Mouse (Mus musculus) ovary, postnatal 10 days (tissue): ENCODE results near the gene Ndufaf3.

Source experiments
- DNase-seq: peaks from one replicate; pipeline ENCODE4 v3.0.0; 2022; ENCODE audit warnings: low spot score

Gene Ndufaf3

GRCm38 (mm10) chr9:108572321-108572720 is 5.1 kb upstream of the Ndufaf3 start:
- no peak for DNase-seq

GRCm38 (mm10) chr9:108571401-108571973 is 4.3 kb upstream of the Ndufaf3 start:
- no peak for DNase-seq

- peak; percentile 56 for DNase-seq
These were observed 3.1 kb upstream of the Ndufaf3 start for GRCm38 (mm10) chr9:108570207-108570896.

GRCm38 (mm10) chr9:108569381-108570206 is 2.4 kb upstream of the Ndufaf3 start, which contains the start of gene Dalrd3:
Dalrd3 (plus strand) TSS chr9:108569886.
- peak; percentile 59 for DNase-seq

DNA sequence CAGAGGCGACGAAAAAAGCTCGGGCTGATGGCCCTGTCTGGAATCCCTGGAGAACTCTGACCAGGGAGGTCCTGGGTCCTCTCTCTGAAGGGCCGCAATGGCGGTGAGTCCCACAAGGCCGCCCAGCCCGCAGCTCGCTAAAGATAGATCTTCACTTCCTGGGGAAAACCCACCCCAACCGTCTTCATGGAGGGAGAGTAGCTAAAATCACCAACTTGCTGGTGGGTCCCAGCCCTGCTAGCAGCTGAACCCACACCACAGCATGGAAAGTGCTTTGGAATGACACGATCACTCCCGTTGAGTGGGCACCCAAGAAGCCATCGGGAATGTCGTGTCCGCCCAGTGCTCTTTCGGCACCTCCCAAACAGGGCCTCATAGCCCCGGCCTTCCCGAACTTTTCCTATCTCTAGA is 1.3 kb upstream of the Ndufaf3 start:
- DNase-seq, result no peak

- no peak for DNase-seq
These were observed 741 bp upstream of the Ndufaf3 start for GRCm38 (mm10) chr9:108567931-108568419.

DNA sequence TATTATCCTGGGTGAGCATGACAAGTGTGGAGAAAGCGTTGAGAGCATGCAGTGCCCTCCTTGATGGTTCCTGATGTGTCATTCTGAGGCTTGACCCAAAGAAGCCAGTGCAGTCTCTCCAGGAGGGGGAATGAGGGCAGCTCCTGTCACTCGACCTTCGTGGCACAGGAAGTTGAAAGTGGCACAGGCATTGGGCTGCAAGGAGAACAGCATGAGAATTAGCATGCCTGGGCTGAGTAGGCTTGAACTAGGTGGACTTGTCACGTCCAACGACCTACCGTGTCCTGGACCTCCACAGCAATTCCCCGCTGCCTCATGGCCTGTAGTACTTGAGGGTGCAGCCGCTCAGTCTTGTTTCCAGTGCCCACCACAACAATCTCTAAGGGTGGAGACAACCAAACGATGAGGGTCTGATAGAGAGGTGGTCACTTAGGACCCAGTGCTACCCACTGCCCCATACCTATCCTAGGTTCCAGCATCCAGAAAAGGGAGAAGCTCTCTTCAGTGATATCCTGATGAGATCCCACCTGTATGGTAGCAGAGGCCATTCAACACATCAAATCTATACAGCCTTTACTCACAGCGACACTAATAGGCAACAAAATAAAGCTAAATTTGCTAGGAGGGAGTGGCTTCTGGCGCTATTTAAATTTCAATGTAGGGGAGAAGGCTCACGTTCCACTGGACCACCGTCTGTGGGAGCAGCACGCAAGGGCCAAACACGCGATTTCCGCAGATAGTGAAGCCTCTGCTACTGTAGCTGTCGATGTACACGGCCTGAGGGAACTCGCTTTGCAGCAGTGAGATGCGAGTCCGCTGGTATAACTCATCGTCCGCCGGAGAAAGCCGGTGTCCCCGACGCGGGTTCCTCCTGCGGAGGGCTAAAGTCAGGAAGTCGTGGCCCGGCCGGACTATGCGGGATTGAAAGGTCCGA is 1.1 kb downstream of the Ndufaf3 start:
- DNase-seq, result peak; percentile 45

DNA sequence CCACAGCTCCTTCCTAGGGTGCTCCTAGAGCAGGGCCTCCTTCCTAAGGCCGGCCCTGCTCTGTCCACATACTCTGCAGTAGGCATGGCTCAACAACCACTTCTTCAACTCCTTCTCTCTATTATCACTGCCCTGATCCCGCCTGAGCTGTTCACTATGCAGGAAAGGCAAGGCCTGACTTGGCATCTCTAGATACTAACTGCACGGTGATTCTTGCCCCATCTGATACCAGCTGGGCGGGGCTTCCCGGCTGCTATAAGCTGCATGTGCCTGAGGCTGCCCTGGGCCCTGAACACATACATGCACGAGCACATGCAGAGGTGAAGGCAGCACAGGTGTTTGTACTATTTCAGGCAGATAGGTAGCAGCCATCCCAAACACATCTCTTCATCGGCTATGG is 3.1 kb downstream of the Ndufaf3 start:
- DNase-seq, result no peak

DNA sequence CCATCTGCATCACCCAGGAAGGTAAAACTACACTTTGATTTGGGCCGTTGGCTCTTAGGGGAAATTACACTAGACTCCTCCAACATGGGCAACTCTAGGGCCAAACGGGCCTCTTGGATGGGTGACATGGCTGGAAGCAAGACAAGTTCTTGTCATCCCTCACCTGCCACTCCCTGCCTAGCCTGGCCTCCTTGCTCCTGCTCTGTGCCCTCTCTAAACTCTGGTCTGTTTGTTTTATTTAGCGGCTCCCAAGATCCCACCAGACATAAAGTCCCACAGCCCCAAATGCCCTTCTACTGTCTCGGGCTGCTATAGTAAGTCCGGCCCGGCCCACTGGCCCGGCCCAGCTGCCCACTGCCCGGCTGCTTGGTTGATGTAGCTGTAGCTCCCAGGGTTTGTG is 3.6 kb downstream of the Ndufaf3 start:
- no peak for DNase-seq

DNA sequence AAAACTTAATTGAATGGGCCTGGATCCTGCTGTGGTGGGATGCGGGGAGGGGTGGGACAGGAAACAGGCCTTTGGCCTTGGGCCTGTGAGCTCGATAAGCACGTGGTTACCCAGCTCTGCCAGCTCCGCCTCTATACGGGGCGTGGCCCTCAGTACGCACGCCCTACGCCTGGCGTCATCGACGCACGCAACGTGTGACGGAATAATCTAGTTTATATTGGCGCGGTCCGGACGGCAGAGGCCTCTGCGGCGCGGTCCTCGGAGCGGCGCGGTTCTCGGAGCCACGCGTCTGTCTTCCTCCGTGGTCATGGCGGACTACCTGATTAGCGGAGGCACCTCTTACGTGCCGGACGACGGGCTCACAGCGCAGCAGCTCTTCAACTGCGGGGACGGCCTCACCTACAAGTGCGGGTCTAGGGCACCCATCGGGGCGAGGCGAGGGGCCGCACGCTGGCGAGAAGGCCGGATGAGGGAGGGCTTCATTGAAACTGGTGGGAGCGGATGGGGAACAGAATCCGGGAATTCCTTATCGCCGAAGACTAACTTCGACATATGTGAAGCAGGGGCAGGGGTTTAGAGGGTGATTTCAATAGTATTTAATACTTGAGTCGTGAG is 6.9 kb downstream of the Ndufaf3 start, which contains the start of gene Impdh2:
TSS of gene Impdh2 (plus strand) at position 60 of the 615 bp plus-strand sequence.
- peak; percentile 78 for DNase-seq

- DNase-seq, result no peak
These were observed 8.1 kb downstream of the Ndufaf3 start for GRCm38 (mm10) chr9:108559169-108559568.

DNA sequence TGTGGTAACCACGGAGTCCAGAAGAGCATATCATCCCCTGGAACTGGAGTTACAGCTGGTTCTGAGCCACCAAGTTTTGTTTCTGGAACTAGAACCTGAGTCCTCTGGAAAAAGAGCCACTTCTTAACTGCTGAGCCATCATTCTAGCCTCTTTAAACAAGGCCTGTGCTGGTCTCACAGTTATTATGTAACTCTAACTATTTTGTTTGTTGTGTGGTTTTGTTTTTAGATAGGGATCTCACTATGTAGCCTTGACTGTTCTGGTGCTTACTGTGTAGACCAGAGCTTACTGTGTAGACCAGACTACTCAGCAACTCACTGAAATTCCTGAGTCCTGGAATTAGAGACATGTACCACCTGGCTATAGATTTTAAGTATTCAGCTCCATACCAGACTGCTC is 20.4 kb downstream of the Ndufaf3 start:
- no peak for DNase-seq

GRCm38 (mm10) chr9:108545986-108546385 is 21.2 kb downstream of the Ndufaf3 start:
- DNase-seq, result no peak

GRCm38 (mm10) chr9:108540846-108541245 is 26.4 kb downstream of the Ndufaf3 start:
- DNase-seq, result no peak

DNA sequence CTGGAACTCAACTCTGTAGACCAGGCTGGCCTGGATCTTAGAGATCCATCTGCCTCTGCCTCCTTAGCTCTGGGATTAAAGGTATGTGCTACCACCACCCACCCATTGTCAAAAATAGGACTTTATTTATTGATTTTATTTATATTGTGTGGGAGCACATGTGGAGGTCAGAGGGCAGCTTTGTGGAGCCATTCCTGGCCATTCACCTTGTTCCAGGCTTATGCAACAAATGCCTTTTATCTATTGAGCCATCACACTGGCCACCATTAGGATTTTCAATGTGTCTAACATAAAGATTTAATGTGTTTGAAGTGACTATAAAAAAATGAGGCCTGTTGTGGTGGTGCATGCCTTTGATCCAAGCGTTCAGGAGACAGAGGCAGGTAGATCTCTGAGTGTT is 35.7 kb downstream of the Ndufaf3 start:
- no peak for DNase-seq

DNA sequence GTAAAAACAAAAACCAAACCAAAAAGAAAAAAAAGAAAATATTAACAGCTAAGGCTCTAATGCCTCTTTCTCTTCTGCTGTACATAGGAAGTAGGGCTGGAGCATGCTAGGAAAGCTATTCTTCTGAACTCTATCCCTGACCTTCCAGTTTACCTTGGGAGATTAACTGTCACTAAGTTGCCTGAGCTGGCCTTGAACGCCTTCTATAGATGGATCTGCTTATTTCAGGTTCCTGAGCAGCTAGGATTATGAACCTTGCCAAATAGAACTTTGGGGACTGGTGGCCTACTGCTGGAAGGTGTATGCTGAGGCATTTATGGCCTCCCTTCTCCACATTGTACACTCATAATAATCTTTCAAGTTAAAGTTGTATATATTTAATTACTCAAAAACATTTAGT is 36.3 kb downstream of the Ndufaf3 start:
- no peak for DNase-seq

DNA sequence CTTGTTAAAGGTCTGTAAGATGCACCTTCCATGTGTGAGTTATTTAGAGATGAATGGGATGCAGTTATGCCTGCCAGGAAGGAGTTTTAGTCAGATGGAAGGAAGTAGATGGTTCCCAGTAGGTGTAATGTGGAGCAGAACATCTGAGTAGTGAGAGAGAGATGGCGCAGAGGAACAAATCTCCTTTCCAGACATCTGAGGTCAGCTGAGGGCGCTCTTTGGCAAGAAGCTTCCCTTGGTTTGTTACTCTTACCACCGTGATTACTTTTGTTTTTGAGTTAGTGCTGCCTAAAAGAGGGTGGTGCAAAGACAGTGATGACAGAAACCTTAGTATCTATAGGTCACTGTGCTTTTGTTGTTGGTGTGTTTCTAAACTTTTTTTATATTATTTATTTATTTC is 41.8 kb downstream of the Ndufaf3 start:
- DNase-seq, result no peak

DNA sequence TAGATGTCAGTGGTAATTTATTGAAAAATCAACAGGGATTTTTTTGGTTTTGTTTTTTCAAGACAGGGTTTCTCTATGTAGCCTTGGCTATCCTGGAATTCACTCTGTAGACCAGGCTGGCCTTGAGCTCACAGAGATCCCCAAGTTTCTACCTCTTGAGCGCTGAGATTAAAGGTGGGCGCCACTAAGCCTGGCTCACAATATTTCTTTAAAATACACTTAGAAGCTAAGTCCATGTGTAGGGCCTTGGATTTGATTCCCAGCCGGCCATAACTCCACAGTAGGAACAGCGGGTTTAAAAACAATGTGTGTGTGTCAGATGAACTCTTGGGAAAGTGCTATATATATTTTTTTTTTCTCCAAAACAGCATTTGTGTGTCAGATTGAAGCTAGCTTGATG is 43.9 kb downstream of the Ndufaf3 start:
- DNase-seq, result no peak

DNA sequence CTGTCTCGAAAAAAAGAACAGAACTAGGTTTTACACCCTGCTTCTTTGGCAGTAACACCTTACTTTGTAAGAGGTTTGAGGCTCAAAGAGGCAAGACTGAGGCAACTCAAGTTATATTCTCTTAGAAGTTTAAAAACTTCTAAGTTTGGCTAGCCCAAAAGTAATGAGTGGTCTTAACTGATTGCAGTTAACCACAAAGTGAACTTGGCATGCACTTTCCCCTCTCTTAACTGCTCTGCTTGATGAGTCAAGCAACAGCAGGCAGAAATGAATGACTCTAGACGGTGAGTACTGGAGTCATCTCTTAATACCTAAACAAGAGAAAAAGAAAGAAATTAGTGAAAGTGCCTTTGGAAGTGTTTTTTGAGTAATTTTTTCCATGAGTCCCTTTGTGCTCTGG is 45.6 kb downstream of the Ndufaf3 start:
- DNase-seq, result no peak

DNA sequence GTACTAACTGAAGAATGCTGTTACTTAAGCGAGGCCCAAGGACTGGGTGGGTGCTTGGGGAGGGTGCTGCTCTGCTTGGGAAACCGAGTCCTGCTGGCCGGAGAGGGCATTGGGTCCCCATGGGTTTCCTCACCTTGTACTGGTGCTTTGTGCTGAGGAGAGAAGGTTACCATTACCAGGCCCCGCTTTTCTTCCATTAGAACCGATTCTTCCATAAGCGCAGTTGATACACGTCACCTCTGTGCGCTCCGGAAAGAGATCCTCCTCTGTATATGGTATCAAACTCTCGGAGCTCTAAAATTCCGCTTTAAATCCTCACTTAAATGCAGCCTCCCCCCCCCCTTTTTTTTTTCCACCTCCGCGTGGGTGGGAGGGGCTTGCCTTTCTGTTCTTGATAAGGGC is 49.3 kb downstream of the Ndufaf3 start:
- no peak for DNase-seq

GRCm38 (mm10) chr9:108517253-108517930 is 49.8 kb downstream of the Ndufaf3 start:
- peak; percentile 48 for DNase-seq
